9 mouse cellular contexts compared by ENCODE assay signal in the genomic region with DNA sequence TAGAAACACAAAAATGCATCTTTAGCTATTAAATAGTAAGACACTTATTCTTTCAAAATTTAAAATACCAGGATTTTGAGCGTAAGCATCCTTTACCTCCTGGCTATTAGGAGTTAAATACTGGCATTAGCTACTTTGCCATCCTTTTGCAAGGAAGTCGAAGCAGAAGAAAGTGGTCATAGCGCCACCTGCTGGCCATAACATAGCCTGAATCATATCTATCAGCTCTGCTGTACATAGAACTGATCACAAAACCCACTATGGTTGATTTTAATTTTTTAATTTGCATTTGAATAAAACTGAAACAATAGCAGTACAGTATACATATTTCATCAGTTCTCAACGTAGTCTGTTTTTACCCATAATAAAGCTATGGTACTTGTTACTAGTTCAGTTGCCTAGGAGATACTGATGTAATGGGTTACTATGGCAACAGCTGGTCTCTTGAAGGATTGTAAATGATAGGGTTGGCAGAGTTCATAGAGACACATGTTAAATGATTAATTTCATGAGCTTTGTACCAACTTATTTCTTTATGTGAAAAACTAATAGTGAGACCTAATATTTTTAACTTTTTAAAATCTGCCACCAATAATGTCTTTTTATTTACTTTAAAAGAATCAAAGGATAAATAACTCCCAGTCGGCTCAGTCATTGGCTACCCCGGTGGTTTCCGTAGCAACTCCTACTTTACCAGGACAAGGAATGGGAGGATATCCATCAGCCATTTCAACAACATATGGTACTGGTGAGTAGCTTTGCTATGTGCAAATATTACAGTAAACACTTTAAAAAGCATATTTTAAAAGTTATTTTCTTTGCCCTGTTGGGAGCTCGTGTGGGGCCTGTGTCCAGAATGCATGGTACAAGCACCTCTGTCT.
DNase-seq lines count a peak whose midpoint lies in the region; ATAC-seq and TF ChIP-seq lines count a peak whose summit lies in the region.
"Had no signal": no experiment of that assay in that cellular context is flagged by ENCODE, and none has a peak within 500 bp of the region (broad histone marks: within the 10 kb centered on the region; RNA-seq: fewer than 3 reads in every experiment).

No protein-coding gene starts in this region.

- H3K9me3 ChIP-seq in hindbrain, postnatal 0 days (ENCODE audit: low read length): no peaks in the 10 kb centered on the region
- H3K9me3 ChIP-seq: liver, embryonic 15.5 days had no signal

- ATAC-seq in Patski: peak; percentile 56
- ATAC-seq in hindbrain, postnatal 0 days: peak; percentile 88

- peaks cover 10% of the 10 kb centered on the region for H3K27me3 ChIP-seq in Patski
- H3K27me3 ChIP-seq in hindbrain, postnatal 0 days (ENCODE audit: insufficient read depth, low read length): no peaks in the 10 kb centered on the region
- H3K27me3 ChIP-seq: liver, embryonic 15.5 days had no signal

- 12% methylated on average over 8 of the region's 8 CpGs for WGBS in hindbrain, postnatal 0 days

- no peak overlapping the region for H3K4me3 ChIP-seq in hindbrain, postnatal 0 days (ENCODE audit: low read length)
- H3K4me3 ChIP-seq: liver, embryonic 15.5 days had no signal

- H3K9ac ChIP-seq in hindbrain, postnatal 0 days (replicated peaks; ENCODE audit: low read length): no peak overlapping the region
- H3K9ac ChIP-seq: liver, embryonic 15.5 days had no signal

- peak; percentile 27 for DNase-seq in Patski (ENCODE audit: low read depth, low spot score)
- DNase-seq in cerebellum, adult 9-11 months: peak; percentile 69
- DNase-seq in frontal cortex, postnatal 14 days (ENCODE audit: low spot score in 2 of 2): peak; percentile 75 to 90
- peak; percentile 95 for DNase-seq in hindbrain, postnatal 0 days (ENCODE audit: low spot score)
- DNase-seq in layer of hippocampus, postnatal 36 days: peak; percentile 79 to 81
- peak; percentile 66 to 80 for DNase-seq in lung, postnatal 4 days
- peak; percentile 89 for DNase-seq in right cerebral cortex, adult 18-20 months
- DNase-seq in urinary bladder, postnatal 14 days (ENCODE audit: low spot score): peak; percentile 86

- CTCF ChIA-PET in Patski (lab: Charles Lee): interaction anchor here (0.6 to 1.6 kb wide), 14 partner anchors 10 to 1710 kb away, joined by 3 to 9 read pairs (median 4); no protein-coding TSS in a partner anchor

- TF ChIP-seq CTCF in Patski (IDR thresholded peaks at IDR 0.05): peak; percentile 85
- TF ChIP-seq CTCF in hindbrain, postnatal 0 days (IDR thresholded peaks at IDR 0.05; ENCODE audit: low read depth): peak; percentile 91

- H3K4me2 ChIP-seq in hindbrain, postnatal 0 days (ENCODE audit: low read depth, low read length): 0 out of 2 replicates have a peak overlapping the region, but pooled peaks have one; percentile 16
- H3K4me2 ChIP-seq: liver, embryonic 15.5 days had no signal

- in situ Hi-C loops in Patski (cut with MboI; ENCODE audit: low pct_unique_long_range_greater_than_20kb): loop anchor here (5.0 to 25.0 kb wide), 3 partner anchors 1507 to 1890 kb away; no protein-coding TSS in a partner anchor

- POLR2A ChIA-PET in Patski (lab: Charles Lee): interaction anchor here (0.5 kb wide), 1 partner anchor 1711 kb away, joined by 5 read pairs; no protein-coding TSS in a partner anchor

- H3K36me3 ChIP-seq in hindbrain, postnatal 0 days (ENCODE audit: insufficient read depth, low read length): no peaks in the 10 kb centered on the region
- H3K36me3 ChIP-seq: liver, embryonic 15.5 days had no signal

- no peaks in the 10 kb centered on the region for H3K4me1 ChIP-seq in hindbrain, postnatal 0 days (ENCODE audit: insufficient read depth, low read length)

- no peak overlapping the region for H3K27ac ChIP-seq in hindbrain, postnatal 0 days
- H3K27ac ChIP-seq: liver, embryonic 15.5 days had no signal

Comparison
In these comparisons a context has a peak if more than half of its experiments do, and no peak if none do; other contexts are left out.
1. DNase-seq: peak in every context shown above with its lines; median percentile 95 in hindbrain, postnatal 0 days; 89 in right cerebral cortex, adult 18-20 months; 86 in urinary bladder, postnatal 14 days; 82 in frontal cortex, postnatal 14 days; 80 in layer of hippocampus, postnatal 36 days; 73 in lung, postnatal 4 days; 69 in cerebellum, adult 9-11 months; 27 in Patski.